ENCODE assay signal across 18 mouse cellular contexts in genomic region chr6:39434111-39434885, GRCm38 (mm10). TPM values are rescaled to one million over a fixed set of nuclear protein-coding genes. Genes with fewer than 3 reads are reported as not detected.
DNase-seq lines count a peak whose midpoint lies in the region; ATAC-seq and TF ChIP-seq lines count a peak whose summit lies in the region.
"Had no signal": no experiment of that assay in that cellular context is flagged by ENCODE, and none has a peak within 500 bp of the region (broad histone marks: within the 10 kb centered on the region; RNA-seq: fewer than 3 reads in every experiment).

No protein-coding gene starts in this region.

- DNase-seq in hindbrain, embryonic 10.5 days (ENCODE audit: low spot score), result no peak
- DNase-seq in liver, embryonic 14.5 days (ENCODE audit: low read depth in 3 of 3, low spot score in 3 of 3), result no peak
- DNase-seq in cerebellum, adult 11-12 months, result no peak
- DNase-seq in spleen, postnatal 4 days (ENCODE audit: low spot score in 2 of 2), result no peak
- no peak for DNase-seq in adrenal gland, adult 18-20 months (ENCODE audit: low spot score in 2 of 2)
- DNase-seq: cerebellum, postnatal 14 days; layer of hippocampus, postnatal 36 days; right cerebral cortex, postnatal 25 days; thymus, postnatal 25 days had no signal

- peaks cover 22% of the 10 kb centered on the region for H3K4me1 ChIP-seq in hindbrain, embryonic 10.5 days (replicated peaks)
- no peaks in the 10 kb centered on the region for H3K4me1 ChIP-seq in hindbrain, embryonic 16.5 days (ENCODE audit: control insufficient read depth, insufficient read depth, low read depth, low read length)
- H3K4me1 ChIP-seq in neural tube, embryonic 12.5 days, result peaks cover 5% of the 10 kb centered on the region; the same call in 1 of the 2 replicates
- no peaks in the 10 kb centered on the region for H3K4me1 ChIP-seq in neural tube, embryonic 15.5 days
- peaks cover 45 to 51% of the 10 kb centered on the region in 2 experiments for H3K4me1 ChIP-seq in liver, embryonic 14.5 days (replicated peaks; ENCODE audit: control insufficient read depth in 2 of 2, insufficient read depth in 2 of 2, low read length in 1 of 2)
- H3K4me1 ChIP-seq: forebrain, embryonic 15.5 days; heart, embryonic 12.5 days; limb, embryonic 15.5 days had no signal

- H3K36me3 ChIP-seq in hindbrain, embryonic 10.5 days, result no peaks in the 10 kb centered on the region
- H3K36me3 ChIP-seq in hindbrain, embryonic 16.5 days (ENCODE audit: control insufficient read depth, insufficient read depth, low read length), result no peaks in the 10 kb centered on the region
- H3K36me3 ChIP-seq in neural tube, embryonic 12.5 days, result no peaks in the 10 kb centered on the region
- H3K36me3 ChIP-seq in neural tube, embryonic 15.5 days, result no peaks in the 10 kb centered on the region
- H3K36me3 ChIP-seq in liver, embryonic 14.5 days (replicated peaks; ENCODE audit: control insufficient read depth, insufficient read depth, low read depth), result no peaks in the 10 kb centered on the region
- H3K36me3 ChIP-seq: forebrain, embryonic 15.5 days; heart, embryonic 12.5 days; limb, embryonic 15.5 days had no signal

- ATAC-seq in hindbrain, embryonic 16.5 days, result no peak
- no peak for ATAC-seq in neural tube, embryonic 12.5 days (ENCODE audit: low FRiP score, low read depth)
- no peak for ATAC-seq in neural tube, embryonic 15.5 days (ENCODE audit: low FRiP score)
- peak; percentile 43 for ATAC-seq in liver, embryonic 14.5 days (ENCODE audit: insufficient read depth)
- ATAC-seq: forebrain, embryonic 15.5 days had no signal

- H3K27me3 ChIP-seq in hindbrain, embryonic 10.5 days (ENCODE audit: insufficient read depth, poor library complexity, severe bottlenecking), result no peaks in the 10 kb centered on the region
- no peaks in the 10 kb centered on the region for H3K27me3 ChIP-seq in hindbrain, embryonic 16.5 days (replicated peaks; ENCODE audit: control insufficient read depth, insufficient read depth, low read length)
- H3K27me3 ChIP-seq in neural tube, embryonic 12.5 days (replicated peaks), result no peaks in the 10 kb centered on the region
- H3K27me3 ChIP-seq in neural tube, embryonic 15.5 days (replicated peaks), result no peaks in the 10 kb centered on the region
- H3K27me3 ChIP-seq in liver, embryonic 14.5 days (ENCODE audit: control insufficient read depth, insufficient read depth, low read length), result no peaks in the 10 kb centered on the region
- H3K27me3 ChIP-seq: forebrain, embryonic 15.5 days; heart, embryonic 12.5 days; limb, embryonic 15.5 days had no signal

- no peak overlapping the region for H3K4me3 ChIP-seq in hindbrain, embryonic 10.5 days
- H3K4me3 ChIP-seq in hindbrain, embryonic 16.5 days (ENCODE audit: low read length), result no peak overlapping the region
- no peak overlapping the region for H3K4me3 ChIP-seq in neural tube, embryonic 12.5 days
- no peak overlapping the region for H3K4me3 ChIP-seq in neural tube, embryonic 15.5 days (replicated peaks)
- H3K4me3 ChIP-seq in liver, embryonic 14.5 days (ENCODE audit: insufficient read depth in 1 of 2, low read depth in 2 of 2, low read length in 2 of 2), result no peak overlapping the region
- H3K4me3 ChIP-seq: forebrain, embryonic 15.5 days; heart, embryonic 12.5 days; limb, embryonic 15.5 days had no signal

- 83% methylated on average over 2 of the region's 2 CpGs for WGBS in hindbrain, embryonic 10.5 days
- WGBS in hindbrain, embryonic 16.5 days, result 76% methylated on average over 2 of the region's 2 CpGs
- 66% methylated on average over 2 of the region's 2 CpGs for WGBS in neural tube, embryonic 12.5 days
- 44% methylated on average over 2 of the region's 2 CpGs for WGBS in neural tube, embryonic 15.5 days
- WGBS in liver, embryonic 14.5 days (ENCODE audit: insufficient replicate concordance), result 19% methylated on average over 2 of the region's 2 CpGs

- no peak overlapping the region for H3K9ac ChIP-seq in hindbrain, embryonic 16.5 days (ENCODE audit: low read depth, low read length)
- no peak overlapping the region for H3K9ac ChIP-seq in neural tube, embryonic 12.5 days
- H3K9ac ChIP-seq in neural tube, embryonic 15.5 days (replicated peaks), result no peak overlapping the region
- H3K9ac ChIP-seq in liver, embryonic 14.5 days (replicated peaks), result no peak overlapping the region
- H3K9ac ChIP-seq: forebrain, embryonic 15.5 days; heart, embryonic 12.5 days; limb, embryonic 15.5 days had no signal

- no peak for TF ChIP-seq CTCF in liver, embryonic 14.5 days (IDR thresholded peaks at IDR 0.05; ENCODE audit: low read depth)

- peak; percentile 44; the same call in 1 of the 2 replicates for TF ChIP-seq EP300 in liver, embryonic 14.5 days (IDR thresholded peaks at IDR 0.05; ENCODE audit: low read depth)

- no peak overlapping the region for H3K4me2 ChIP-seq in hindbrain, embryonic 16.5 days (ENCODE audit: low read length)
- no peak overlapping the region for H3K4me2 ChIP-seq in neural tube, embryonic 12.5 days (replicated peaks)
- H3K4me2 ChIP-seq in neural tube, embryonic 15.5 days, result no peak overlapping the region
- H3K4me2 ChIP-seq in liver, embryonic 14.5 days (ENCODE audit: low read depth), result peak overlapping the region; percentile 40
- H3K4me2 ChIP-seq: forebrain, embryonic 15.5 days; heart, embryonic 12.5 days; limb, embryonic 15.5 days had no signal

- H3K9me3 ChIP-seq in hindbrain, embryonic 10.5 days, result no peaks in the 10 kb centered on the region
- no peaks in the 10 kb centered on the region for H3K9me3 ChIP-seq in hindbrain, embryonic 16.5 days (ENCODE audit: control insufficient read depth, low read length)
- H3K9me3 ChIP-seq in neural tube, embryonic 12.5 days, result no peaks in the 10 kb centered on the region
- H3K9me3 ChIP-seq in neural tube, embryonic 15.5 days (replicated peaks), result no peaks in the 10 kb centered on the region
- no peaks in the 10 kb centered on the region for H3K9me3 ChIP-seq in liver, embryonic 14.5 days (ENCODE audit: control insufficient read depth, low read length)
- H3K9me3 ChIP-seq: forebrain, embryonic 15.5 days; heart, embryonic 12.5 days; limb, embryonic 15.5 days had no signal

- H3K27ac ChIP-seq in hindbrain, embryonic 10.5 days, result peak overlapping the region; percentile 79
- no peak overlapping the region for H3K27ac ChIP-seq in hindbrain, embryonic 16.5 days (ENCODE audit: low read depth, low read length)
- H3K27ac ChIP-seq in neural tube, embryonic 12.5 days, result peak overlapping the region; percentile 62; the same call in 1 of the 2 replicates
- H3K27ac ChIP-seq in neural tube, embryonic 15.5 days (replicated peaks), result no peak overlapping the region
- peak overlapping the region; percentile 76 for H3K27ac ChIP-seq in liver, embryonic 14.5 days
- H3K27ac ChIP-seq: forebrain, embryonic 15.5 days; limb, embryonic 15.5 days had no signal

RNA-seq across cellular contexts. Expression of gene Mkrn1, which starts 14.0 kb away (rescaled TPM):
- 90.0 and 116 TPM in 2 replicates for polyA plus RNA-seq in hindbrain, embryonic 10.5 days (2016; fragmentation: Nextera tagmentation; extraction: Ambion mirVana)
- 237 and 243 TPM in 2 replicates for polyA plus RNA-seq in hindbrain, embryonic 16.5 days (2015; fragmentation: Nextera tagmentation; extraction: Ambion mirVana)
- polyA plus RNA-seq in neural tube, embryonic 12.5 days (2016; fragmentation: Nextera tagmentation; extraction: Ambion mirVana), result 204 and 209 TPM in 2 replicates
- 203 and 231 TPM in 2 replicates for polyA plus RNA-seq in neural tube, embryonic 15.5 days (2015; fragmentation: Nextera tagmentation; extraction: Ambion mirVana)
- 89.7 and 116 TPM in 2 replicates for polyA plus RNA-seq in liver, embryonic 14.5 days (2012; rRNA removed)
- polyA plus RNA-seq in liver, embryonic 14.5 days (2014; fragmentation: Nextera tagmentation; extraction: Ambion mirVana), result 198 and 207 TPM in 2 replicates
- 10 to 100 TPM; 64.0 to 72.7 TPM for total RNA-seq in adrenal gland, adult 18-20 months (2021)

RNA-seq across cellular contexts. Expression of gene Rab19, which starts 53.3 kb away (rescaled TPM):
- polyA plus RNA-seq in hindbrain, embryonic 10.5 days (2016; fragmentation: Nextera tagmentation; extraction: Ambion mirVana), result 0.31 and 0.80 TPM in 2 replicates
- polyA plus RNA-seq in hindbrain, embryonic 16.5 days (2015; fragmentation: Nextera tagmentation; extraction: Ambion mirVana), result 0.13 and 0.35 TPM in 2 replicates
- 0.32 and 0.33 TPM in 2 replicates for polyA plus RNA-seq in neural tube, embryonic 12.5 days (2016; fragmentation: Nextera tagmentation; extraction: Ambion mirVana)
- polyA plus RNA-seq in neural tube, embryonic 15.5 days (2015; fragmentation: Nextera tagmentation; extraction: Ambion mirVana), result 0.09 and 1.9 TPM in 2 replicates
- polyA plus RNA-seq in liver, embryonic 14.5 days (2012; rRNA removed), result 0.04 and 0.17 TPM in 2 replicates
- polyA plus RNA-seq in liver, embryonic 14.5 days (2014; fragmentation: Nextera tagmentation; extraction: Ambion mirVana), result 0.32 and 0.38 TPM in 2 replicates
- not detected for total RNA-seq in adrenal gland, adult 18-20 months (2021)
- total RNA-seq: gastrocnemius, adult 18-20 months; layer of hippocampus, adult 18-20 months; layer of hippocampus, postnatal 36 days; left cerebral cortex, postnatal 25 days had no signal

RNA-seq across cellular contexts. Expression of gene Slc37a3, which starts 56.8 kb away (rescaled TPM):
- polyA plus RNA-seq in hindbrain, embryonic 10.5 days (2016; fragmentation: Nextera tagmentation; extraction: Ambion mirVana), result 43.1 and 51.5 TPM in 2 replicates
- 57.9 and 60.1 TPM in 2 replicates for polyA plus RNA-seq in hindbrain, embryonic 16.5 days (2015; fragmentation: Nextera tagmentation; extraction: Ambion mirVana)
- 57.1 and 63.6 TPM in 2 replicates for polyA plus RNA-seq in neural tube, embryonic 12.5 days (2016; fragmentation: Nextera tagmentation; extraction: Ambion mirVana)
- polyA plus RNA-seq in neural tube, embryonic 15.5 days (2015; fragmentation: Nextera tagmentation; extraction: Ambion mirVana), result 52.6 and 53.1 TPM in 2 replicates
- polyA plus RNA-seq in liver, embryonic 14.5 days (2012; rRNA removed), result 3.7 and 3.9 TPM in 2 replicates
- polyA plus RNA-seq in liver, embryonic 14.5 days (2014; fragmentation: Nextera tagmentation; extraction: Ambion mirVana), result 6.0 and 6.3 TPM in 2 replicates
- 10 to 100 TPM; 33.1 to 35.8 TPM for total RNA-seq in adrenal gland, adult 18-20 months (2021)

Comparison
In these comparisons a context has a peak if more than half of its experiments do, and no peak if none do; other contexts are left out.
1. H3K27ac ChIP-seq: peak in hindbrain, embryonic 10.5 days (single experiment), neural tube, embryonic 12.5 days (single experiment) and liver, embryonic 14.5 days (single experiment); none in hindbrain, embryonic 16.5 days (single experiment) and neural tube, embryonic 15.5 days (single experiment).